Mouse (Mus musculus) liver, postnatal 0 days (tissue): Measurements from ENCODE around the gene Pth1r. TPM values are rescaled to one million over a fixed set of nuclear protein-coding genes. Genes with fewer than 3 reads are reported as not detected.

Experiments
- ATAC-seq: fragments of 200-750 bp; cut with Nextera tagmentation; 2 replicates; pipeline ENCODE4 v1.8.0; 2017; ENCODE audit warnings: mild to moderate bottlenecking, moderate library complexity
- DNase-seq: peaks from one replicate; pipeline ENCODE4 v3.0.0-alpha.2; 2016
- H3K27ac ChIP-seq: fragments of 300-500 bp; sonication (generic); 2 replicates; pipeline ENCODE4 v1.5.1; 2014; ENCODE audit warnings: antibody characterized with exemption, moderate library complexity, mild to moderate bottlenecking, low read depth
- H3K27me3 ChIP-seq: fragments of 300-500 bp; sonication (generic); 2 replicates; pipeline ENCODE4 v1.6.1; 2014; ENCODE audit warnings: low read length, control low read depth, mixed read lengths; ENCODE audit not compliant: insufficient read depth
- H3K36me3 ChIP-seq: fragments of 300-500 bp; sonication (generic); replicated peaks from 2 replicates; pipeline ENCODE4 v1.6.1; 2014; ENCODE audit warnings: mild to moderate bottlenecking, control low read depth, low read length, moderate library complexity, mixed read lengths; ENCODE audit not compliant: insufficient read depth
- H3K4me1 ChIP-seq: fragments of 300-500 bp; sonication (generic); 2 replicates; pipeline ENCODE4 v1.6.1; 2014; ENCODE audit warnings: antibody characterized with exemption, mild to moderate bottlenecking, control low read depth; ENCODE audit not compliant: insufficient read depth
- H3K4me2 ChIP-seq: fragments of 300-500 bp; sonication (generic); 2 replicates; pipeline ENCODE4 v1.6.1; 2014; ENCODE audit warnings: low read depth, mild to moderate bottlenecking, low read length, moderate library complexity, mixed read lengths
- H3K4me3 ChIP-seq: fragments of 300-500 bp; sonication (generic); 2 replicates; pipeline ENCODE4 v1.5.1; 2014; ENCODE audit warnings: low read depth, low read length
- H3K9ac ChIP-seq: fragments of 300-500 bp; sonication (generic); replicated peaks from 2 replicates; pipeline ENCODE4 v1.6.1; 2014; ENCODE audit warnings: mild to moderate bottlenecking, moderate library complexity
- H3K9me3 ChIP-seq: fragments of 300-500 bp; sonication (generic); 2 replicates; pipeline ENCODE4 v1.6.1; 2016; ENCODE audit warnings: mild to moderate bottlenecking, control low read depth, low read length, mixed read lengths
- CTCF ChIP-seq: sonication (generic); IDR thresholded peaks from 2 replicates; pipeline ENCODE4 v1.5.1; 2016; ENCODE audit warnings: antibody characterized with exemption, low read depth
- EP300 ChIP-seq: IDR thresholded peaks from 2 replicates; pipeline ENCODE4 v1.6.1; 2016; ENCODE audit warnings: antibody characterized with exemption, low read depth, mild to moderate bottlenecking
- WGBS: fragments of 180-500 bp; shearing (Covaris S2); extraction: QIAGEN DNeasy Blood & Tissue Kit; methylation state at CpG from one replicate; pipeline ENCODE4 v1.1.7; 2014; ENCODE audit not compliant: insufficient replicate concordance; 5-methylcytosine and 5-hydroxymethylcytosine counted together
- polyA plus RNA-seq: library from polyadenylated mRNA; unstranded; fragments of >200 nt; fragmentation: Nextera tagmentation; extraction: Ambion mirVana; gene quantifications from 2 replicates; pipeline ENCODE4 v1.2.1, GENCODE M21; 2015

Pth1r gene
- polyA plus RNA-seq, 1 experiment from 2014 or later, result 5.3 TPM

DNA sequence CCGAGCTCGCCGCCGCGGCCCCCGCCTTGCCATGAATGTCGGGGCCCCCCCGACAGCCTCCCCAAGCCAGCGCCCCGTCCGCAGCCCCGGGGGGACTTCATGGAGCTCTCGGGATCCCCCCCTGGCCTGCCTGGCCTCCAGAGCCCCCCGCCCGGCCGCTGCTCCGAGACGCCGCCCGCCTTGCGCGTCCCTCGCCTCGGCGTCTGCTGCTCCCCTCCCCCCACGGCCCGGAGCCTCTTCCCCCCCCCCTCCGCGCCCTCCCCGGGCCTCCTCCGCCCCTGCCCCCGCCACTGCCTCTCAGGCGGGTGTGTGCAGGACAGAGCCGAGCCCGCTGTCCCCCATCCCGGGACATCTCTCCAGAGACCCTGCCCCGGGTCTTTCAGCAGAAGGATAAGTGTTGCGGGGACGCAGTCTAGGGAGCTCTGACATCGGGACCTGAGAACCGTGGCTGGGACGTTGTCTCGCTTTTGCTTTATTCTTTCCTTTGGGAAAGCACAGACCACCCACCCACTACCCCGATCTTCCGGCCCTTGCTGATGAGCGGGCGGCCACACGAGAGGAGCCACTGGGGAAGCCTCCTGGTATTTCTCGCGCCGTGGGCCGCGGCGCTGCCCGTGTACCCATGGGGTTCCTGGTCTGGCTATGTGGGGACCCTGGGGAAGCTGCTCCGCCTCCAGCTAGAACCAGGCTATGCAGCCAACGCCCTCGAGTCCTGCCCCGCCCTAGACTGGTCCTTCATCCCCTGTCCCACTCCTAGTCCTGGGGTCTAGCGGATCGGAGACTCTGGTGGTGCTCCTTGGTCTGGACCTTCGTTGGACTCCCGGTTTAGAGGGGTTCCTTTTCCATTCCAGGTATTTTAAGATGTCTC lies 3.3 kb downstream of the Pth1r start:
- no peaks in the 10 kb centered on the region for H3K36me3 ChIP-seq
- 10% methylated on average over 44 of the region's 63 CpGs for WGBS
- H3K4me3 ChIP-seq, result peak overlapping the region; percentile 51
- H3K27ac ChIP-seq, result peak overlapping the region; percentile 39; the same call in 1 of the 2 replicates
- DNase-seq (peak; percentile 39), ATAC-seq (no peak)
- H3K27me3 ChIP-seq, result peaks cover 59% of the 10 kb centered on the region
- peak overlapping the region; percentile 48; the same call in 1 of the 2 replicates for H3K9ac ChIP-seq
- TF ChIP-seq CTCF (no peak), EP300 (no peak)
- no peaks in the 10 kb centered on the region for H3K9me3 ChIP-seq
- no peaks in the 10 kb centered on the region; the same call in 1 of the 2 replicates for H3K4me1 ChIP-seq
- peak overlapping the region; percentile 79 for H3K4me2 ChIP-seq

DNA sequence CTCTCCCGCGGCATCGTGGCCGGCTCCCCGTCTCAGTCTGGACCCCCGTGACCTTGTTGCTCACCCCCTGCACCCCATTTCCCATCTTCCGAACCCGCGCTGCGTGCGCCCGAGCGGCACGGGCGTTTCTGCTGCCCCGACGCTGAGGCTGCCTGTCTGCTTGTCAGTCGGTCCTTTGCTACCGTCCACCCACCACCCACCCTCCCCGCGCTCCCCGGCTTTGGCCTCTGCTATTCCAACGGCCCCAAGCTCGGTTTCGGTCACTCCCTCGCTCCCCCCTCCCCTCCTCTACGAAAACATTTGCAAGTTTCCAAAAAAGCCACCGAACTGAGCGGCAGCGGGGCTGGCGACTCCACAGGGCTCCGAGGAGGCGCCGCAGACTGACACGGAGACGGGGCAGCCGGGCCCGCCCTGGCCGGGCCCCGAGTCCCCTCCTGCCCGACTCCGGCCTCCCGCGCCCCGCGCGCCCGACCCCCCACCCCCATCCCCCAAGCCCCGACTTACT lies 3.9 kb downstream of the Pth1r start:
- DNase-seq, result peak; percentile 32

DNA sequence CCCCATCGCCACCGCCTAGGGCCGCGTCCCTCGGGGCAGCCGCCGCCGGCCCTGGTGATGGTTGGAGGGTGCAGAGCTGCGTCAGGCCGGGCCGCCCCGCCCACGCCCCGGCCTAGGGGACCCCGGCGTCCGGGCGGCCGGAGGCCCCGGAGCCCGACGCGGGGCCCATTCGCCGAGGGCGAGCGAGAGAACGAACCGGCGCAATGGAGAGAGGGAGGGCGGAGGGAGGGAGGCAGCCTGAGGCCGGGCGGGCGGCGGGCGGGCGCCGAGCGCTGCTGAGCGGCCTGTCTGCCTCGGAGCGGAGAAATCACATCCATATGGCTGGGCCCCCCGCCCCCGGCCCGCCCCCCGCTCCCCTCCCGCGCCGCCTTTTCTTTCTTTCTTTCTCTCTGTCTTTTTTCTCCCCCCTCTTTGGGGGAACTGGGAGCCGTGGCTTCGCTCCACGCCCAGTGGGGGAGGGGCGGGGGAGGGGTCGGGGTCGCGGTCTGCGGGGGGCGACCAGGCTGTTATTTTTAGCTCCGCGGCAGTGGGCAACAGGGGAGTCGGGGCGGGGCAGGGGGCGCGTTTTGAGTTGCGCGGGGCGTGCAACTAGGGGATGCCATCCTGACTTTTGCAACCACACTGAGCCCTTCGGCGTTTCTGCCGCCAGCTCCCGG lies 4.5 kb downstream of the Pth1r start:
- DNase-seq, result no peak
- H3K27me3 ChIP-seq, result peaks cover 59% of the 10 kb centered on the region
- peak overlapping the region; percentile 41; the same call in 1 of the 2 replicates for H3K9ac ChIP-seq
- ATAC-seq, result no peak
- no peak overlapping the region for H3K27ac ChIP-seq
- H3K4me2 ChIP-seq, result peak overlapping the region; percentile 79
- under 1% methylated on average over 44 of the region's 71 CpGs for WGBS
- H3K4me1 ChIP-seq, result no peaks in the 10 kb centered on the region; the same call in 1 of the 2 replicates
- TF ChIP-seq EP300 (no peak), CTCF (no peak)
- peak overlapping the region; percentile 51 for H3K4me3 ChIP-seq
- no peaks in the 10 kb centered on the region for H3K36me3 ChIP-seq
- H3K9me3 ChIP-seq, result no peaks in the 10 kb centered on the region

More for the DNA sequence above, 3.9 kb downstream of the Pth1r start:
- Histone ChIP-seq H3K36me3 (no peaks in the 10 kb centered on the region), H3K4me2 (peak overlapping the region; percentile 79), H3K27ac (peak overlapping the region; percentile 39; the same call in 1 of the 2 replicates), H3K4me1 (no peaks in the 10 kb centered on the region; the same call in 1 of the 2 replicates), H3K27me3 (peaks cover 59% of the 10 kb centered on the region), H3K4me3 (peak overlapping the region; percentile 51), H3K9ac (peak overlapping the region; percentile 48; the same call in 1 of the 2 replicates), H3K9me3 (no peaks in the 10 kb centered on the region)
- 2% methylated on average over 49 of the region's 49 CpGs for WGBS
- TF ChIP-seq CTCF, result no peak
- no peak for TF ChIP-seq EP300
- no peak for ATAC-seq

DNA sequence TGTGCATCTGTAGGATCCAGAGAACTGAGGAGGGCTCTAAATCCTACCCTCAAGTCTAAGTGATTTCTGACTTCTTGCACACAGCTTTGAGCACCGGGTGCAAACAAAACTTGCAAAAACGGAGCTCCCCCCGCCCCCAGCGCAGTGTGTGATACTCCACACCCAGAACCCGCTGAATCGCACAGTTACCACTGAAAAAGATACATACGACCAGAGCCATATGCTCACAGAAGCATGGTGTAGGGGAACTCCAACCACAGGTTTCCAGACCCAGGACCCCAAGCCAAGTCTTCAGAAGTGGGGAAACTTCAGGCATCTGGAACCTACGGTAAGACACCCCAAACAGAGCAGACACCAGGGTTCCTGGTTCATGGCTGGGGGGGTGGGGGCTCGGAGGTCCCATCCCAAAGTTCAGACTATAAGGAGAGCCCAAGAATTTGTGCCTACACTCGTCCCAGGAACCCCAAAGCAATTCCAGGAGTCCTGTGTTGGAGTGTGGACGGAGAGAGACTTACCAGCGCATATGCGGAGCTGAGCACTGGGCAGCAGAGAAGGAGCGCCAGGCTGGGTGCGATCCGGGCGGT lies 5.1 kb downstream of the Pth1r start, which contains the start of gene Myl3:
Gene Myl3 (plus strand): TSS at position 151 of the 584 bp plus-strand sequence.
- no peak for TF ChIP-seq EP300
- TF ChIP-seq CTCF, result no peak
- peaks cover 59% of the 10 kb centered on the region for H3K27me3 ChIP-seq
- no peak for DNase-seq
- H3K4me1 ChIP-seq, result no peaks in the 10 kb centered on the region; the same call in 1 of the 2 replicates
- WGBS, result 10% methylated on average over 17 of the region's 17 CpGs
- no peaks in the 10 kb centered on the region for H3K36me3 ChIP-seq
- peak within 1 kb of the TSS; percentile 79 for H3K4me2 ChIP-seq
- no peak within 1 kb of the TSS for H3K27ac ChIP-seq
- no peaks in the 10 kb centered on the region for H3K9me3 ChIP-seq
- peak within 1 kb of the TSS; percentile 51 for H3K4me3 ChIP-seq
- ATAC-seq, result no peak; the same call in 1 of the 2 replicates
- H3K9ac ChIP-seq, result peak within 1 kb of the TSS; percentile 41; the same call in 1 of the 2 replicates

DNA sequence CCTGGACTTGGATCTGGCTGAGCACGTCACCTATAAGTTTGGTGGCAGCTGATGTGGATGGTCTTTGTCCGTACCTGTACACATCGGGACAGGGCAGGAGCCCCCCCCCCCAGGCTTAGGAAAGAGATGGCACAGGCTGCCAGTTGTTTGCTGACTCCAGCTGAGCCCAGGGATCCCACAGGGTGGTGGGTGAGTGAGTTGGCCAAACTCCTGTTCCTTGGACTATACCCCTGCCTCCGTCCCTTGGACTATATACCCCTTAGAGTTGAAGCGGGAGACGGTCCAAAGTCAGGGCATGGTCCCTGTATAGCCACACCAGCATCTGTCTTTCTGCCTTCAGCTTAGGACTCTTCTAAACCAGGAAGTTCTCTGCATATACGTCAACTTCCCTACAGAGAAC lies 7.0 kb downstream of the Pth1r start:
- DNase-seq, result no peak
- TF ChIP-seq EP300, result no peak
- TF ChIP-seq CTCF, result no peak
- Histone ChIP-seq H3K4me2 (no peak overlapping the region), H3K36me3 (no peaks in the 10 kb centered on the region), H3K4me3 (no peak overlapping the region), H3K27ac (no peak overlapping the region), H3K9ac (no peak overlapping the region), H3K9me3 (no peaks in the 10 kb centered on the region), H3K4me1 (peaks cover under 1% of the 10 kb centered on the region; the same call in 1 of the 2 replicates), H3K27me3 (peaks cover 51% of the 10 kb centered on the region)
- ATAC-seq, result no peak
- 66% methylated on average over 7 of the region's 7 CpGs for WGBS
